Mouse (Mus musculus) forebrain, embryonic 16.5 days (tissue): Measurements from ENCODE around the gene Spice1. TPM values are rescaled to one million over a fixed set of nuclear protein-coding genes. Genes with fewer than 3 reads are reported as not detected.

Experiments used
- ATAC-seq: fragments of 200-750 bp; cut with Nextera tagmentation; 2 replicates; pipeline ENCODE4 v1.8.0; 2017; ENCODE audit warnings: mild to moderate bottlenecking, moderate library complexity
- H3K27ac ChIP-seq: fragments of 300-500 bp; sonication (generic); 2 replicates; pipeline ENCODE4 v1.5.1; 2014; ENCODE audit warnings: low read length, control low read depth
- H3K27me3 ChIP-seq: fragments of 300-500 bp; sonication (generic); replicated peaks from 2 replicates; pipeline ENCODE4 v1.6.1; 2014; ENCODE audit warnings: low read length; ENCODE audit not compliant: control insufficient read depth, insufficient read depth
- H3K36me3 ChIP-seq: fragments of 300-500 bp; sonication (generic); 2 replicates; pipeline ENCODE4 v1.6.1; 2014; ENCODE audit not compliant: control insufficient read depth, insufficient read depth
- H3K4me1 ChIP-seq: fragments of 300-500 bp; sonication (generic); replicated peaks from 2 replicates; pipeline ENCODE4 v1.6.1; 2014; ENCODE audit warnings: low read length; ENCODE audit not compliant: control insufficient read depth, insufficient read depth
- H3K4me2 ChIP-seq: fragments of 300-500 bp; sonication (generic); 2 replicates; pipeline ENCODE4 v1.6.1; 2014; ENCODE audit warnings: mild to moderate bottlenecking, low read length, control low read depth
- H3K4me3 ChIP-seq: fragments of 300-500 bp; sonication (generic); replicated peaks from 2 replicates; pipeline ENCODE4 v1.5.1; 2014; ENCODE audit warnings: mild to moderate bottlenecking, low read length, control low read depth
- H3K9ac ChIP-seq: fragments of 300-500 bp; sonication (generic); replicated peaks from 2 replicates; pipeline ENCODE4 v1.6.1; 2014; ENCODE audit warnings: low read depth, low read length, control low read depth
- H3K9me3 ChIP-seq: fragments of 300-500 bp; sonication (generic); 2 replicates; pipeline ENCODE4 v1.6.1; 2016; ENCODE audit warnings: low read length; ENCODE audit not compliant: control insufficient read depth
- WGBS: fragments of 180-500 bp; shearing (Covaris S2); extraction: QIAGEN DNeasy Blood & Tissue Kit; methylation state at CpG from one replicate; pipeline ENCODE4 v1.1.7; 2014; 5-methylcytosine and 5-hydroxymethylcytosine counted together
- polyA plus RNA-seq: library from polyadenylated mRNA; unstranded; fragments of >200 nt; fragmentation: Nextera tagmentation; extraction: Ambion mirVana; gene quantifications from 2 replicates; pipeline ENCODE4 v1.2.1, GENCODE M21; 2015

The Spice1 gene
- polyA plus RNA-seq, 1 experiment from 2014 or later, result 19.8 TPM

GRCm38 (mm10) chr16:44435481-44435880 is 88.6 kb downstream of the Spice1 start:
- Histone ChIP-seq H3K4me3 (no peak overlapping the region), H3K4me1 (no peaks in the 10 kb centered on the region), H3K27me3 (no peaks in the 10 kb centered on the region), H3K36me3 (no peaks in the 10 kb centered on the region), H3K4me2 (no peak overlapping the region), H3K9ac (no peak overlapping the region), H3K27ac (no peak overlapping the region), H3K9me3 (no peaks in the 10 kb centered on the region)
- no peak for ATAC-seq
- 76% methylated on average over 4 of the region's 4 CpGs for WGBS

Other genes starting within 250 kb of the Spice1 start
- gene Atp6v1a, start 207.4 kb upstream of the Spice1 start, polyA plus RNA-seq, result 120 and 122 TPM in 2 replicates
- 80.5 and 90.1 TPM in 2 replicates for gene Naa50, start 207.3 kb upstream of the Spice1 start, polyA plus RNA-seq
- 3.3 and 4.0 TPM in 2 replicates for gene Usf3, start 173.9 kb upstream of the Spice1 start, polyA plus RNA-seq
- 5.3 and 7.1 TPM in 2 replicates for gene Sidt1, start 13.9 kb upstream of the Spice1 start, polyA plus RNA-seq
- gene Cfap44, start 47.7 kb downstream of the Spice1 start, polyA plus RNA-seq, result 1.9 and 2.9 TPM in 2 replicates
- gene Boc, start 211.8 kb downstream of the Spice1 start, polyA plus RNA-seq, result 15.2 and 17.6 TPM in 2 replicates